Mouse (Mus musculus): ENCODE data around the gene Stox2. TPM values are rescaled to one million over a fixed set of nuclear protein-coding genes. Genes with fewer than 3 reads are reported as not detected.

The Stox2 gene
- total and polyA plus RNA-seq, 3 experiments, result under 0.01 TPM; not detected in 2

GRCm38 (mm10) chr8:47136047-47136446 is 310.1 kb downstream of the Stox2 start (continued):
- no peak for TF ChIP-seq MAX (IDR thresholded peaks at IDR 0.05; ENCODE audit: low read length)
- TF ChIP-seq SMC3 (IDR thresholded peaks at IDR 0.05; ENCODE audit: low read depth, low read length), result no peak

GRCm38 (mm10) chr8:47135586-47135985 is 310.6 kb downstream of the Stox2 start:
- TF ChIP-seq MYC (IDR thresholded peaks at IDR 0.05; ENCODE audit: low read depth, low read length) (no peak), POLR2A (IDR thresholded peaks at IDR 0.05; ENCODE audit: control insufficient read depth in 1 of 2, insufficient read depth in 1 of 2, low read depth in 1 of 2, low read length in 2 of 2, poor library complexity in 1 of 2) (no peak), RCOR1 (IDR thresholded peaks at IDR 0.05; ENCODE audit: low read depth, low read length) (no peak), RAD21 (IDR thresholded peaks at IDR 0.05; ENCODE audit: low read depth, low read length) (no peak), ELF1 (IDR thresholded peaks at IDR 0.05; ENCODE audit: low read depth, low read length) (no peak), TAL1 (IDR thresholded peaks at IDR 0.05; ENCODE audit: low read length) (no peak), ZNF384 (IDR thresholded peaks at IDR 0.05; ENCODE audit: low read depth, low read length) (no peak), GATA1 (IDR thresholded peaks at IDR 0.05; ENCODE audit: low read depth, low read length) (no peak), POLR2AphosphoS2 (IDR thresholded peaks at IDR 0.05; ENCODE audit: low read length) (no peak)
- H3K27ac ChIP-seq (ENCODE audit: control insufficient read depth, low read depth, low read length), result no peak overlapping the region
- H3K4me1 ChIP-seq (ENCODE audit: control insufficient read depth in 1 of 2, insufficient read depth in 2 of 2, low read length in 2 of 2), result no peaks in the 10 kb centered on the region
- H3K4me3 ChIP-seq (ENCODE audit: control insufficient read depth in 1 of 2, insufficient read depth in 1 of 2, low read depth in 2 of 2, low read length in 2 of 2), result no peak overlapping the region
- no peaks in the 10 kb centered on the region for H3K9me3 ChIP-seq (replicated peaks; ENCODE audit: insufficient read depth, low read length)
- H3K9ac ChIP-seq (ENCODE audit: control insufficient read depth, low read depth, low read length, poor library complexity, severe bottlenecking), result no peak overlapping the region
- no peak for DNase-seq (ENCODE audit: low read depth, low spot score)
- H3K79me2 ChIP-seq (ENCODE audit: control insufficient read depth, insufficient read depth, low read length, poor library complexity), result no peaks in the 10 kb centered on the region
- no peaks in the 10 kb centered on the region for H3K36me3 ChIP-seq (ENCODE audit: control insufficient read depth in 1 of 2, insufficient read depth in 2 of 2, low read length in 2 of 2)
- H3K27me3 ChIP-seq (ENCODE audit: control insufficient read depth in 1 of 2, insufficient read depth in 2 of 2, low read length in 2 of 2), result no peaks in the 10 kb centered on the region

- DNase-seq (ENCODE audit: low read depth, low spot score), result no peak
- Histone ChIP-seq H3K36me3 (ENCODE audit: control insufficient read depth in 1 of 2, insufficient read depth in 2 of 2, low read length in 2 of 2) (no peaks in the 10 kb centered on the region), H3K4me1 (ENCODE audit: control insufficient read depth in 1 of 2, insufficient read depth in 2 of 2, low read length in 2 of 2) (no peaks in the 10 kb centered on the region), H3K27me3 (ENCODE audit: control insufficient read depth in 1 of 2, insufficient read depth in 2 of 2, low read length in 2 of 2) (no peaks in the 10 kb centered on the region), H3K9ac (ENCODE audit: control insufficient read depth, low read depth, low read length, poor library complexity, severe bottlenecking) (no peak overlapping the region), H3K27ac (ENCODE audit: control insufficient read depth, low read depth, low read length) (no peak overlapping the region), H3K9me3 (replicated peaks; ENCODE audit: insufficient read depth, low read length) (no peaks in the 10 kb centered on the region), H3K79me2 (ENCODE audit: control insufficient read depth, insufficient read depth, low read length, poor library complexity) (no peaks in the 10 kb centered on the region), H3K4me3 (ENCODE audit: control insufficient read depth in 1 of 2, insufficient read depth in 1 of 2, low read depth in 2 of 2, low read length in 2 of 2) (no peak overlapping the region)
- TF ChIP-seq MAFK (IDR thresholded peaks at IDR 0.05; ENCODE audit: borderline replicate concordance, low read depth, low read length) (no peak), POLR2AphosphoS5 (IDR thresholded peaks at IDR 0.05; ENCODE audit: borderline replicate concordance, low read depth, low read length) (no peak), USF1 (IDR thresholded peaks at IDR 0.05; ENCODE audit: low read depth, low read length) (no peak)
Measured at GRCm38 (mm10) chr8:47134736-47135135, 311.4 kb downstream of the Stox2 start.

GRCm38 (mm10) chr8:47133381-47133780 is 312.8 kb downstream of the Stox2 start:
- Histone ChIP-seq H3K27ac (ENCODE audit: control insufficient read depth, low read depth, low read length) (no peak overlapping the region), H3K4me3 (ENCODE audit: control insufficient read depth in 1 of 2, insufficient read depth in 1 of 2, low read depth in 2 of 2, low read length in 2 of 2) (no peak overlapping the region), H3K9me3 (replicated peaks; ENCODE audit: insufficient read depth, low read length) (no peaks in the 10 kb centered on the region), H3K27me3 (ENCODE audit: control insufficient read depth in 1 of 2, insufficient read depth in 2 of 2, low read length in 2 of 2) (no peaks in the 10 kb centered on the region), H3K4me1 (ENCODE audit: control insufficient read depth in 1 of 2, insufficient read depth in 2 of 2, low read length in 2 of 2) (no peaks in the 10 kb centered on the region), H3K79me2 (ENCODE audit: control insufficient read depth, insufficient read depth, low read length, poor library complexity) (no peaks in the 10 kb centered on the region), H3K9ac (ENCODE audit: control insufficient read depth, low read depth, low read length, poor library complexity, severe bottlenecking) (no peak overlapping the region), H3K36me3 (ENCODE audit: control insufficient read depth in 1 of 2, insufficient read depth in 2 of 2, low read length in 2 of 2) (no peaks in the 10 kb centered on the region)
- no peak for TF ChIP-seq NRF1 (IDR thresholded peaks at IDR 0.05; ENCODE audit: insufficient read depth, low read depth, low read length, poor library complexity, severe bottlenecking)
- no peak for TF ChIP-seq POLR2AphosphoS5 (IDR thresholded peaks at IDR 0.05; ENCODE audit: borderline replicate concordance, low read depth, low read length)
- TF ChIP-seq MXI1 (IDR thresholded peaks at IDR 0.05; ENCODE audit: low read depth, low read length), result no peak
- TF ChIP-seq MAZ (IDR thresholded peaks at IDR 0.05; ENCODE audit: low read depth, low read length), result no peak
- TF ChIP-seq MYC (IDR thresholded peaks at IDR 0.05; ENCODE audit: low read depth, low read length), result no peak
- no peak for TF ChIP-seq HCFC1 (IDR thresholded peaks at IDR 0.05; ENCODE audit: low read depth, low read length)
- TF ChIP-seq BHLHE40 (IDR thresholded peaks at IDR 0.05; ENCODE audit: borderline replicate concordance, low read depth, low read length), result no peak
- no peak for TF ChIP-seq GABPA (IDR thresholded peaks at IDR 0.05; ENCODE audit: low read depth, low read length)
- TF ChIP-seq KAT2A (conservative IDR thresholded peaks at IDR 0.05; ENCODE audit: low read depth, low read length), result no peak
- no peak for TF ChIP-seq TCF12 (IDR thresholded peaks at IDR 0.05; ENCODE audit: low read depth, low read length)
- no peak for TF ChIP-seq MEF2A (IDR thresholded peaks at IDR 0.05; ENCODE audit: extremely low read depth, insufficient replicate concordance, low read depth, low read length, poor library complexity, severe bottlenecking)
- no peak for TF ChIP-seq RAD21 (IDR thresholded peaks at IDR 0.05; ENCODE audit: low read depth, low read length)
- TF ChIP-seq UBTF (IDR thresholded peaks at IDR 0.05; ENCODE audit: borderline replicate concordance, insufficient read depth, low read depth, low read length), result no peak
- no peak for DNase-seq (ENCODE audit: low read depth, low spot score)

Measured in MEL (cell line).